Mouse (Mus musculus): ENCODE measurements around the gene Smox.

The Smox gene

DNA sequence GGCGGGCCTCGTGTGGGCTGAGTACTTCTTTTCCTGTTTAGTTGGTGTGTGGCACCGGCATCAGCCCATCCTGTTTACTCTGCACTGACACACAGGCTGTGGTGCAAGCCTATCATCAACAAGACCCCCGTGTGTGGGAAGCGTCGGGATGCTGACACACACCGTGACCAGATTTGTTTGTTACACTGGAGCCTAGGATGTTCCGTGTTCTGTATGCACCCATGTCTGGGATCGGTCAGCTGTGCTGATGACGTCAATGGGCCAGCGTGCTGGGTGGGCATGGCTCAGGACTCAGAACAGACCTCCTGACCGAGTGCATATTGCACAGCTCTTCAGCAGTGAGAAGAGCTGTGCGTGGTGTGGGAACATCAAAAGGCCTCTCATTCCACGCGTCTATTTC is 6.2 kb upstream of the Smox start:
- DNase-seq (ENCODE audit: low spot score in 2 of 2) = no peak

DNA sequence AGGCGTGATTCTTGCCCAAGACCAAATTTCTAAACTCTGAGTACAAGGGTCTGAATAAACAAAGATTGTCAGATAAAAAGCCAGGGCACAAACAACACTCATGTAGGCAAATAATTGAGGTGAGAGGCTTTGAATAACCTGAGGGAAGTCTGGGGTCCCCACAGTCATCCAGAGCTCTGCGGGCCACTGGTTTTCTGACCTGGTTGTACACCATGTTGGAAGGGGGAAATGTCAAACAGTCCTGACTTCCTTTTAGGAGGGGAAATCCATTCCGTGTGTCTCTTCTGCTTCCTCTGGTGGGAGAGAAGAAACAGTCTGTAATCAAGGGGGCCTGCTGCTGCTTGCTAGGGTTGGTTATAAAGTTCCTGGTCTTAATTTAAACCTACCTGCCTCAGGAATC is 5.2 kb upstream of the Smox start:
- DNase-seq (ENCODE audit: low spot score in 2 of 2) = no peak

DNA sequence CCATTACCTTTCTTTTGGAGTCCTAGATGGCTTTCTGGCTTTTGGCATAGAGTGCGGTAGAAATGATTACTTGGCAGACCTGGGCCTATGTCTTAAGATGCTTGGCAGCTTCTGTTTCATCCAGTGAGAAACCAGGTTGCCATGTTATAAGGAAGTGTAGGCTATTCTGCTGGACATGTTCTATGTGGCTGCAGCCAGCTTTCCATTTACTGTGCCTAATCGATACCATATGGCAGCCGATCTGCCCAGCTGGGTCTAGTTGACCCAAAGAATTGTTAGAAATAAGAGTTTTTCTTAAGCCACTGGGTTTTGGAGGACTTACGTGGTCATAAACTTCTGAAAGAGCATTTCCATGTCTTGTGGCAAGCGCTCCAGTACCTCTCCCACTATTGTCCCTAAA is 4.0 kb upstream of the Smox start:
- DNase-seq (ENCODE audit: low spot score in 2 of 2) = no peak

DNA sequence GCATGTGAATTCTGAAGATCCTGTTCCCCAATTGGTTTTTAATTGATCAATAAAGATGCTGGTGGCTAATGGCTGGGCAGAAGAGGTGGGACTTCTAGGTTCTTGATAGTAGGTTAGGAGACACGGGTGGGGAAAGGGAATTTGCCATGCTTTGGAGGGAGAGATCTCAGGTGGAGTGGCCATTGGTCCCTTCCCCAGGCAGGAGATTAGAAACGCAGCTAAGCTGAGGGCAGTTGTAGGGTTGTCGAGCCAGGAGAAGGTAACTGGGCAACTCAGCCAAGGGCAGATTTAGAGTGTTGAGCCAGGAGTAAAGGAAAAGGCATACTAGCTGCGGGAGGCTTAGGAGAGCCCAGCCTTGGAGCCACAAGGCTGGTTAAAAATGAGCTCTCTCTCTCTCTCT is 3.0 kb upstream of the Smox start:
- DNase-seq (ENCODE audit: low spot score in 2 of 2) = no peak

DNA sequence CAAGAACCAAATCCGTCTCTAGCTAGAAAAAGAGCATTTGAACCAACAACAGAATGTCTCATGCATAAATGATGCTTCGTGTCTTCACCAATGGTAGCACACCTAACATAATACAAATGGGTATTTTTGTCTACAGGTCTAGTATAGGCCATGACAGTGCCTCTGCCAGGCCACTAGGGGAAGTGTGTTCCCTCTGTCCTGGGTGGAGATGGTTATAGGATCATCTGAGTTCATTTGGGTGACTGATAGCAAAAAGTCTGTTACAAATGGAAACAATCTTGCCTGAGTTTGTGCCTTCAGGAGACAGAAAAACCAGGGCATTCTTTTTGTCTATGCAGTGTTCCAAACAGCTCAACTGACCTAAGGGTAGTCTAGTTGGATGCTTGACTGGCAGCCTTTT is 2.4 kb upstream of the Smox start:
- DNase-seq (ENCODE audit: low spot score in 2 of 2) = no peak

DNA sequence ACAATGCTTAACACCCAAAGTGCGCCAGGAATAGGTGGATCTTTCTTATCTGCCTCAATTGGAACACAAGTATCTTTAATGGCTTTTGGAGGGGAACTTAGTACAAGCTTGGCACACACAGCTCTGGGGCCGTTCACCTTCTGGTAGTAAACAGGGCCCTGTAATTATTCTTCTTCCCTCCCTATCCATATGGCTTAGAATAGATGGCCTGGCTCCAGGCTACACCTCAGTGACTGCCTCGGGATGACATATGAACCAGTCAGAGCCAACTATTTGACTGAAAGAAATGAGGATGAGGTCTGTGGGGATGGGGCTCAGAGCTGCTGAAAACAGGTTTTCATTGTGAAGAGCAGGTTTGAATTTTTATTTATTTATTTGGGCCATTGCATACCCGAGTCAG is 1.7 kb upstream of the Smox start:
- no peak for DNase-seq (ENCODE audit: low spot score in 2 of 2)

DNA sequence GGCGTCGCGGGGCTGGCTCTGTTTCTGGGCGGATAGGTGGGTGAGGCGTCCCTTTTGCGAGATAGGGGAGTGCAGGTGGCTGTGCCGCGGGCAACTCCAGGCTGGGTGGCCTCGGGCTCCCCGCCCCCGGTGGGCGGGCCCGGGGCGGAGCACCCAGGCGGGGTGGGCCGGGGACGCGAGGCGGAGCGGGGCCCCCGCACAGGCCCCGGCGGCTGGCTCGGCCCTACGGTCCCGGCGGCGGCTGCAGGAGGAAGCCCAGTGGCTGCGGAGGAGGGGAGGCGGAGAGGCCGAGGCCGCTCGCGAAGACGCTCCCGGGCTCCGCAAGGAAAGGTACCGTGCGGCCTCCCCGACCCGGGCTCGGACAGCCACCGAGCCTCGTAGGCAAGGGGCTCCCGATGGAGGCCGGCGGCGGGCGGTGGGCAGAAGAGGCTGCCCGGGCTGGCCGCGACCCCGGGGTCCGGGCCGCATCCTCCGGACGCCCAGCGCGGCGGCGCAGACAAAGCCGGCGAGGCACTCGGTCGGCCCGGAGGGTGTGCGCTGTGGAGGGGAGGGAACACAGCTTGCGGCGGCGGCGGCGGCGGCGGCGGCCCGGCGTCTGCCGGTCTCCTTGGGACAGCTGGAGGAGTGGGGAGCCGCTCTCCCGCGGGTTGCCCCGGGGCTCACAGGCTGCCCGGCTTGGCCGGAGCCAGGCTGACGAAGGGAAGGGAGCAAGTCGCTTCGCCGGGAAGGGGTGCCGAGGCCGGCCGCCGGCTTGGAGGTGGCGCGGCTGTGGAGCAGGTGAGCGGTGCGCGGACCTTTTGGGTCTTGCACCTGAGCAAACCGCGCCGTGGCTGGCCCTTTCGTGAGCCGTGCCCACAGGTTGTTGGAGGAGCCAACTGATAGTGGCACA is 655 bp downstream of the Smox start:
- DNase-seq (ENCODE audit: low spot score in 2 of 2) = peak in 1 of 2 experiments; percentile 76

DNA sequence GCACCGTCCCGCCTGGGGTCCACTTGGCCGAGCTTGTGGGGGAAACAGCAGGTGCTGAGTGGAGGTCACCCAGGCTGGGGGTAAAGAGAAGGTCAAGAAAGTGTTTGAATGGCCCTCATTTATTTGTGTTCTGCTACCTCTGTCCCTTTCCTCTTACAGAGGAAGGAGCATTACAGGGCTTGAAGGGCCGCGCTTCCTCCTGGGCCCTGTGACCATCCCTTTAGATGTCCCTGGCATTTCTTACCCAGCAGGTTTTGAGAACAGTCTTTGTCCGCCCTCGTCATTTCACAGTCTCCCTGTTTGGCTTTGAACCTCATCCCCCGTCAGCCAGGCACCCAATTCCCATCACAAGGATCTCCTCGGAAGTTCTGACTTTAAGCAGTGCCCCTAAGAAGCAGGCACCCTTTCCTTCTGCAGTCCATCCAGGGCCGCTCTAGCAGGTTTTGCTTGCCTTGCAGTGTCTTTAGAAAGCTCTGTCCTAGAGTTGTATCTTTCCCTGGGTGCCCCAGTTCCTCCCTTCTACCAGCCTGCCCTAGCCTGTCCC is 1.4 kb downstream of the Smox start:
- no peak for DNase-seq (ENCODE audit: low spot score in 2 of 2)

DNA sequence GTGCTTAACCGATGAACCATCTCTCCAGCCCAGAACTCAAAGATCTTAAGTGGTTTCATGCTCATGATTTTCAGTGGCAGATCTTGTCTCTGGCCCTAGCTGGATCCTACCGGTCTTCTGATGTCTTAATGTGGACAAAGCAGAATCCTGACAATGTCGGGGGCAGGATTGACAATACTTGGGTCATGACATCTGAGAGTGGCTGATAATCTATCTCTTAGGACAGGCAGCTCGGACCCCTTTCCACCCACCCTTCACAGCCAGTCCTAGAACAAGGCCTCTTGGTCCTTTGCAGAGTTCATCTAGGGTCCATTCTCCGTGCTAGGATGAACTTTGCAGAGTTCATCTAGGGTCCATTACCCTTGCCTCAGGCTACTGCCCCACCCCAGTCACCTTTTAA is 2.1 kb downstream of the Smox start:
- DNase-seq (ENCODE audit: low spot score in 2 of 2) = no peak

DNA sequence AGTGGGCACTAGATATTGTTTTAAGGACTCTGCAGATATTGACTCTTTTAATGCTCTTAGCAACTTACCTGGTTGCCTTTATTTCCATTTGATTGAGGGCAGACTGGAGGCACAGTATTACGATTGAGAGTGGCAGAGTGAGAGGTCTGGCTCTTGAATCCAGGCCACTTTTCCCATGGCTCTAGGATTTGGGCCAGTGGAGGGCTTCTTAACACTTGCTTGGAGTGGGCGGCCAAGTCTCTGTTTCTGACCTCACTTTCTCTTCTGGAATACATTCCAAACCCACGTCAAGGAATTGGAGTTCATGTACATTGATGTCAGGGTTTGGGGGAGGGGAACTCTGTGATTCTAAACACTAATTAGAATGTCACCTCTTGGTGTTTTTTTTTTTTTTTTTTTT is 4.0 kb downstream of the Smox start:
- DNase-seq (ENCODE audit: low spot score in 2 of 2) = no peak

DNA sequence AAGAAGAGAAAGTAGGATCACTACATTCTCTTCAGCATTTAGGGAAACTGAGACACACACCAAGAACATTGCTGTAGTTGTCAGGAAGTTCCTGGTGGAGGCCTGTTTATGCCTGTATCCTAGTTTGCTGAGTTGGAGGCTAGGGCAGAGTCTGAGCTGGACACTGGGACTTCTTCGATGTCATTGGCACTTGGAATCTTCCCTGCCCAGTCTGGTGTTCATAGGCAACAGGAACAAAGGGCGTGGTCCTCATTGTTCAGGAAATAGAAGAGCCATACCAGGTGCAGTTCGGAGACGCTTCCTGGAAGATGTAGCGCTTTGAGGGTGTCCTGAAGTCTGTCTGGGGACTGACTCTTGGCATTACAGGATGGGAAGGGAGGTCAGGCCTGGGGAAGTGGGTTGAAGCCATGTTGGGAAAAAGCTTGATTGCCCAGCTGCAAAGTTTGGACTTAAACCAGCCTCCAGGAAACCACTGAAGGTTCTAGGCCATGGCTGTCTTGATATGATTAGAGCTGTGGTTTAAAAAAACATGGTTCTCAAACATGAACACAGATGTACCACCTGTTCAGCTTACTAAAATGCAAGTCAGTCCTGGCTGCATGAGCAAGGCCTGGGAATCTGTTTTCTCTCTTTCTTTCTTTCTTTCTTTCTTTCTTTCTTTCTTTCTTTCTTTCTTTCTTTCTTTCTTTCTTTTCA is 5.0 kb downstream of the Smox start:
- no peak for DNase-seq (ENCODE audit: low spot score in 2 of 2)

DNA sequence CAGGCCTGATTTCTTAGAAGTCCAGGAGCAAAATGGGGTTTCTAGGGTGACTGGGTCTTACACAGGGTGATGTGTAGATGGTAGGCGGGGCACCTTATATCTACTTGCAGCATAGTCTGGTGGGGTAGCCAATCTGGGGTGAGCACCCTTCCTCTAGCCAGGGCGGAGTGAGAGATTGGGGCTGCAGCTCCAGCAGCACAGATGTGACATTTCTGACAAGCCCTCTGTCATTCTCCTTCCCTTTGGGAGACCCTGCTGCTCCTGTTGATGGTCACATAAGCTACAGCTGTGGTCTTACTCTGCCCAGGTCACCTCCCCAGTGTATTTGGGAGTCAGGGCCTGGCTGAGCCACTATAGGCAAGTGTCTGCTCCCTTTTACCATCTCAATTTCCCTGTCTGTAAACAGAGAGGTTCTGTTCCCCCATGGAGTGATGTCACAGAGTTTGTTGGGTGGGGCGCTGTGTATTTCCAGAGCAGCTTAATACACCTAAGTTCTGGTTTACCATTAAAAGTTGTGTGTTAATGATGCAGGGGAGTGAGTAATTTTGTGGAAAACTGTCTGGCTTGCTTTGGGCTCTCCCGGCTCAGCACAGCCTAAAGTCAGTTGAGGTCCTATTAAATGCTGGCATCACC is 6.0 kb downstream of the Smox start:
- DNase-seq (ENCODE audit: low spot score in 2 of 2) = no peak

DNA sequence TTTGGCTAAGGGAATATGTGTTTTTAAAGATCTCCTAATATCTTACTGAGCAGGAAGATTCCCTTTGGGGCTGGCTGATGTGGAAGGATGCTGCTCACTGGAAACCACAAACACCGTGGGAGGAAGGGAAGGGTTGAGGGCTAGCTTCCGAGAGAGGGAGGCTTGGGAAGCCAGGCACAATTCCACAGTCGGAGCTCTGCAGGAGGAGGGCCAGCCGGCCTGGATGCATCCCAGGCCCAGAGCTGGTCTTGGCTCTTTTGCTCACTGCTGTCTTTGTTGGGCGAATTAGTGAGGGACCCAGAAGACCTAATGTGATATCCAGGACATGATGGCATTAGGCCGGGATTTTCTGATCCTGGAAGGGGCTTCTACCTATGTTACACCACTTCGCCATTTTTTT is 6.9 kb downstream of the Smox start:
- DNase-seq (ENCODE audit: low spot score in 2 of 2) = no peak

DNA sequence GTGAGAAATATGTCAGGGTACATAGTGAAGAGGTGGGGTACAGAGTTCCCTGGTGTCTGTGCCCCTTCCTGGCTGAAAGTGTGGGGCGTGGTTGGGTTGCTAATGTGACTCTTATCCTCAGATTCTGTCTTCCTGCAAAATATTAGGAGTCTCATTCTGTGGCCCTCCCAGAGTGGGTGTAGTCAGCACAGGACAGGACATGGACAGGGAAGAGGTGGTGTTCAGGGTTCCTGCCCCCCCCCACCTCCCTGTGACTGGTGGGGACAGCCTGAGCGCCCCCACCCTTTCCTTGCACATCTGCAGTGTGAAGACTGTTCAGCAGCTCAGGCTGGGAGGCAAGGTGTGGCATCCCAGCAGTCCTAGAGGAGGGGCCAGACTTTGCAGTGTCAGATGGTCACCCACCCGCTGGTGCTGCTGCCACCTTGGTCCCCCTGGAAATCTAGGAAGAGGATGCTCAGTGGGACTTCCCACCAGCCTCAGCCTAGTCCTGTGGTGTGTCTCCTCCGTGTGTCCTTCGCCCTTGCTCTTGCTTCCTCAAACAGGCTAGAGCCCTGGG is 8.1 kb downstream of the Smox start:
- no peak for DNase-seq (ENCODE audit: low spot score in 2 of 2)

DNA sequence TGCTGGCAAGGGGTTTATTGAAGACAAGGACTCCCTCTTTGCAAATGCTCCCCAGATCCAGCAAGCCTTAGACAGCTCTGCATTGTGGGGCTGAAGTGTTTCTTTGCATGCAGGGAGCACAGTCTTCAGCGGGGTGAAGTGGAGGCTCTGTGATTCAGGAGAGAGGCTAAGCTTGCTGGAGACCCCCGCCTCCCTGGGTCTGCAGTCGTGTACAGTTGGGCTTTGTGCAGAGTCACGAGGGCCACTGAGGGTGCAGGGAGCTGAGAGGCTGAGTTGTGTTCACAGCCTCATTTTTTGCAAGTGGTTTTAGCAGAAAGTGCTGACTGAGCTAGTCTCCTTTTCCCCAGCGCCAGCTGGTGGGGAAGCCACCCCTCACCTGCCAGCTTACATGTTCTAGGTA is 10.6 kb downstream of the Smox start:
- DNase-seq (ENCODE audit: low spot score in 2 of 2) = no peak

DNA sequence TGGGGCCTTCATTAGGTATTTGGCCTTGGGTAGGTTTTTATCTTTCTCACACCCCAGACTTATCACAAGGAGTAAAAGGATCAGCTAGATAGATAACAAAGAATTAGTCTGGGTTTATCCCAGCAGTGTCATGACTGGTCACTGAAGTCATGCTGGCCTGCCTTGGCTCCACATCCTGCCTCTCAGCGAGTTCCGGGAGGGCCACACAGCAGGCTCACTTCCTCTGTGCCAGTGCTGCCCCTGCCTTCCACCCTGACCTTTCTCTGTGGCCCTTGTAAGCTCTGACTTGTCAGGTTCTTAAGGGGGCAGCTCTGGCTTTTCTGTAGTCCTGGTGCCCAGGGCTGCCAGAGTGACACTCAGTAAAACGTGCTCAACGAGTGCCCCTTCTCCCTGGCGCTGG is 11.3 kb downstream of the Smox start:
- no peak for DNase-seq (ENCODE audit: low spot score in 2 of 2)

DNA sequence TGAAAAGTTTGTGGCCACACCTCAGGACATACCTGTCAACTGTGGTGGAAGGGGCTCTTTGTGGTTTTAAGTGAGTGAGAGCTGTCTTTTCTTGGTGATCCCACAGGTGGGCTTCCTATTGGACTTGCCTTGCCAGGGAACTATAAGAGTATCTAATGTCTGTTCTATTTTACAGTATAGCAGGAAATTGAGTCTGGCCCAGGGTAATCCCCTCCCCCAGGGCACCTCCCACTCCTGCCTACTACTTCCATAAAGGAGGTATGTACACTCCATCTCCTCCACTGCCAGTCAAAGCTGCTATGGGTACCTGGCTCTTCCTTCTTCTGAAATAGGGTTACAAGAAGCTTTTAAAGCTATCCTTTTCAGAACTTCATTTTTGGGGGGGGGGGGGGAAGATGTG is 14.1 kb downstream of the Smox start:
- DNase-seq (ENCODE audit: low spot score in 2 of 2) = no peak

DNA sequence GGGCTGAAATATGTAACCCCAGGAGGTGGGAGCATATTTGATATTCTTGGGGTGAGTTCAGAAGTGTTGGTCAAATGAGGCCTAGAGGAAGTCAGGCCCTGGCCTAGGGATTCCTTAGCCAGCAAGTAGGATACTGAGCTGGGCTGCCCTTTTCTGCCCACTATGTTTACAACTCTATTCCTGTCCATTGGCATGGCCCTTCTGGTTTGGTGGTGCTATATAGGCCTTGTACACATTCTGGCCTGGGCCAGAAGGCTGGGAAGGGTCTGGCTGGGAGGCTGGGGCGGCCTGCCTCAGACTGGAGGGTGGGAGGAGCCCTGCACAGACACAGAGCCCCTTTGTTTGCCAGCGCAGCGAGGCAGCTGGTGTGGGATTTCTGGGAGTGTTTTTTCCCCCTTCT is 15.1 kb downstream of the Smox start:
- no peak for DNase-seq (ENCODE audit: low spot score in 2 of 2)

DNA sequence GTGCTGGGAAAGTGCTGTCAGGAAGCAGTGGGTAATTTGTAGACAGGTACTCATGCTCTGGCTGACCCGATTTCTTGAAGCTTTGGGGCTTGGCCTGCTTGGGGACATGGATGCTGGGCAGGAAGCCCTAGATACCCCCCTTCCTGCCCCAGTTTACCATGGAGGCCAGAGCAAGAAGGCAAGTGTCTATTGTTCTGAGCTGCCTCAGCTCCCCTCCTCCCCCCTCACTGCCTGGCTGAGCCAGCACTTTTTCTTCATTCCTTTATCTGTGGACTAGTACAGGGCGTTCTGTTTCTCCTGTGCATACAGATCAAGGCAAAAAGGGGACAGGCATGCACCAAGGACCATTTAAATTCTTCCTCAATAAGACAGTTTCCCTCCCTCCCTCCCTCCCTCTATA is 17.2 kb downstream of the Smox start:
- DNase-seq (ENCODE audit: low spot score in 2 of 2) = peak; percentile 51 to 61

DNA sequence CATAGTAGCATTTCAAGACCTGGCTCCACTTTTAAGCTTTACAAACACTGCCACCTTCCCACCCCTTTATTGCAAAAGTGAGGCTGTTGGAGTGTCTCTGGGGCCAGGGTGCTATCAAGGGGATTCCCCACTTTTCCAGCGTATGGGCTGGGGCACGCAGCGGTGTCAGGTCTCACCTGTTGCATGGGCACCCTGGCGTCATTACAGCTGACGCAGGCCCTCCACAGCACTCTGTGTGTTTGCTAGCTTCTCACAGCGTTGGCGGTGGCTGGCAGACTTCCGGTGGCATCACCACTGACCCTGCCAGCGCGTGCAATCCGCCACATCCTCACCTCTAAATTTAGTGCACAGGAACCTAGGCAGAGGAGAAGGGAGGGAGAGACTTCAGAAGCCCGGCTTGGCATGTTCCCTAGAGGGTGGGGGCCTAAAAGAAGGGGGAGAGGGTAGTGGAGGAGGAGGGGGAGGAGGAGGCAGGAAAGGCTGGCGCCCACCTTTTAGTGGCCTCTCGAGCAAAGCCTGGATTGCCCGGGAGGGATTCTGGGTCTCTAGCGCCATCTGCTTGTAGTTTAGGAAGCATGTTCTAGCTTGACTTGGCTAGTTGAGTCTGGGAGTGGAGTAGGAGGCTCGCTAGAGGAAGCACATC is 18.5 kb downstream of the Smox start:
- DNase-seq (ENCODE audit: low spot score in 2 of 2) = peak; percentile 50 to 75

DNA sequence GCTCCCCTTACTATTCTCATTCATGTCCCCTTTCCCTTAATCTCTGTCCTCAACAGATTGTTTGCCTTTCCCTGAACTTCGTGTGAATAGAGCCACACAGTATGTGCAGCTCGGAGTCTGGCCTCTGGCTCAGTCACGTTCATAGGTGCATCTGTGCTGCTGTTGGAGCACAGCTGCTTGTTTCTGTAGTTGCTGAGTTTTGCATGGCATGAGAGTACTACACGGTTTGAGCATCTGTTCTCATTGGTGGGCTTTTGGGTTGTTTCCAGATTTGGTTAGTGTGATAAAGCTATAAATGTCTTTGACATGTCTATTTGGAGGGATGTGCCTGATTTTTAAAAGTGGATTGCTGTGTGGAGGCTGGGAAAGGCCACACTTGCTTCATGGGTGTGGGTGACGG is 19.2 kb downstream of the Smox start:
- DNase-seq (ENCODE audit: low spot score in 2 of 2) = no peak

DNA sequence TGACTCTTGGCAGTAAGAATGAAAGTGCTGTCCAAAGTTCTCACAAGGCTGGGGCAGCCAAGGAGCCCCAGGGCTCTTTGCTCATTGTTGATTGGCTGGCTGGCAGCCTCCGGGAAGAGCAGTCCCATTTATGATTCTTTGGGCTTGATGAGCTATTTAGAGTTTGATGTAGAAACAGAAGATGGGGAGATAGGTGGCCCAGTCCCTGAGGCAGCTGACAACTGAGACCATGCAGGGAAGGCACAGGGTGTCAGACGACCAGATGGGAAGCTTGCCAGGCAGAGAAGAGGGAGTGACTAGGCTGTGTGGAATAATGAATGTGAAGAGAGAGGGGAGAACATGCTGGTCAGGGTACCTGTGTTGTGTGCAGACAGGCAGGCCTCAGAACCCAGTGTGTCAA is 22.2 kb downstream of the Smox start:
- no peak for DNase-seq (ENCODE audit: low spot score in 2 of 2)
